Mouse (Mus musculus) lung, postnatal 0 days (tissue): ENCODE results near the gene Nelfa.
A peak's percentile ranks its signal among the peaks of the same experiment; 100 is the strongest.

ENCODE experiments used
- CTCF ChIP-seq: IDR thresholded peaks from 2 replicates; pipeline ENCODE4 v1.5.1; 2016; ENCODE audit warnings: antibody characterized with exemption, mild to moderate bottlenecking
- EP300 ChIP-seq: IDR thresholded peaks from 2 replicates; pipeline ENCODE4 v1.6.1; 2016; ENCODE audit warnings: antibody characterized with exemption, mild to moderate bottlenecking, control low read depth

GRCm38 (mm10) chr5:33954354-33954753 lies 18.1 kb upstream of the Nelfa start:
- peak; percentile 89 for TF ChIP-seq CTCF
- no peak for TF ChIP-seq EP300
